ENCODE assay signal across 8 mouse cellular contexts in the genomic region with DNA sequence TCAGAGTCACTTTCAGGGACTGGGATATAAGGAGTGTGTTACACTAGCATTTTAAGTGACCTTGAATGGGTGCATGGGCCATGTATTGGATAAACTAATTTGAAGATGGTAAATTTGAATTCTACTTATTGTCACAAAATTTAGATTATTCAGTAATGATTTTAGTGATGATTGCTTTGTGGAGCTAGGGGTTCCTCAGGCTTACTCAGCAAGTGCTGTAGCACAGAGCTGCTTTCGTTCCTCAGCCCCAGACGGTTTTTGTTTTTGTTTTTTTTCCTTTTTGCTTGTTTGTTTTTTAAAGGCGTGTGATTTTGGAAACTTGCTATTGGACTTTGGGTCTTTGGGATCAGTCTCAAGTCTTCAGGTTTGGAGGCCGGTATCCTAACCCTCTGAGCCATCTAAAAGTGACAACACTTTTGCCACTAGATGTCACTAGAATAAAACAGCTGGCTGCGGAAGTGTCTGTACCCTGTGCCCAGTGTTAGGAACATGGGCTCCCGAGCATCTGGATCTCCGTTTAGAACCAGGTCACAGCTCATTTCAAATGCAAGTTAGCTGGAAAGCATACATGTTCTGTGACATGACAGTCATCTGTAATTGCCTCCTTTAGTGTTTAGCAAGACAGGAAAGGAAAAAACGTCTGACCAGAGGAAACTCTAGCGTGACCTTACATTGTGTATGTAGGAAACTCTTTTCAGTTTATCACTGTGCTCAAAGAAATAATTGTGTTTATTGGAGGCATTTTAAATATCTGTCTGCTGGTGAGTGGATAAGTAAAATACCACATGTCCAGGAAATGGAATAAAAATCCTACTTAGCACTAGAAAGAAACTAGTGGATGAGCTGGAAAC. TPM values are rescaled to one million over a fixed set of nuclear protein-coding genes. Genes with fewer than 3 reads are reported as not detected.
DNase-seq lines count a peak whose midpoint lies in the region; ATAC-seq and TF ChIP-seq lines count a peak whose summit lies in the region.

No protein-coding gene starts in this region.

- peak; percentile 87 for ATAC-seq in common myeloid progenitor, adult 5-6 weeks (replicated peaks; ENCODE audit: low read depth, poor library complexity, severe bottlenecking)
- ATAC-seq in inflammation-experienced regulatory T-cells, adult 6 months: peak; percentile 95

- H3K4me1 ChIP-seq in small intestine, adult 2 months (ENCODE audit: control insufficient read depth, insufficient read depth, insufficient read length, low read length): peaks cover 11% of the 10 kb centered on the region; the same call in 1 of the 2 replicates

- WGBS in small intestine, adult 2 months: 15% methylated on average over 9 of the region's 9 CpGs

- H3K27ac ChIP-seq in small intestine, adult 2 months (ENCODE audit: insufficient read depth, low read depth, low read length): no peak overlapping the region

- intact Hi-C loops in gastrocnemius, postnatal 14 days (cut with DNase I; ENCODE audit: low total_unique reads): loop anchor here (10.0 kb wide), 1 partner anchor 285 kb away; no protein-coding TSS in a partner anchor
- intact Hi-C loops in left cerebral cortex, postnatal 36 days (cut with DNase I): loop anchor here (2.0 kb wide), 2 partner anchors 135 to 203 kb away; no protein-coding TSS in a partner anchor

- TF ChIP-seq POLR2A in small intestine, adult 2 months (IDR thresholded peaks at IDR 0.05; ENCODE audit: low read depth, low read length): no peak

- no peaks in the 10 kb centered on the region for H3K36me3 ChIP-seq in small intestine, adult 2 months (ENCODE audit: control insufficient read depth, insufficient read depth, low read length)

- no peaks in the 10 kb centered on the region for H3K27me3 ChIP-seq in small intestine, adult 2 months (ENCODE audit: control insufficient read depth, insufficient read depth, low read length)

- H3K4me3 ChIP-seq in small intestine, adult 2 months (ENCODE audit: low read depth, low read length): no peak overlapping the region

- peak; percentile 69; the same call in 1 of the 2 replicates for TF ChIP-seq CTCF in small intestine, adult 2 months (IDR thresholded peaks at IDR 0.05; ENCODE audit: extremely low read depth, insufficient read length, insufficient replicate concordance, low read depth, low read length)

- DNase-seq in 3134 (ENCODE audit: extremely low read depth, insufficient read length, low spot score): peak; percentile 22
- peak; percentile 55 for DNase-seq in R1 (ENCODE audit: low read depth, low spot score)
- DNase-seq in gastrocnemius, postnatal 14 days: peak; percentile 42
- peak; percentile 24 to 36 for DNase-seq in left cerebral cortex, postnatal 36 days (ENCODE audit: low spot score in 2 of 2)
- DNase-seq in mesoderm, embryonic 11.5 days (ENCODE audit: low read depth, low spot score): peak; percentile 64

RNA-seq across cellular contexts. Expression of a gene that starts 20.0 kb away (rescaled TPM):
- 12.4 and 13.4 TPM in 2 replicates for total RNA-seq in common myeloid progenitor, adult 5-6 weeks (2017)
- total RNA-seq in gastrocnemius, postnatal 14 days (2021): 10 to 100 TPM; 11.0 to 12.0 TPM
- 10 to 100 TPM; 11.7 to 19.3 (median 12.6) TPM for polyA plus RNA-seq in inflammation-experienced regulatory T-cells, adult 6 months (2017; shearing (Covaris generic))
- 10 to 100 TPM; 33.4 to 42.4 TPM for total RNA-seq in left cerebral cortex, postnatal 36 days (2021)
- 7.8 and 12.5 TPM in 2 replicates for polyA plus RNA-seq in small intestine, adult 2 months (2012; rRNA removed)

RNA-seq across cellular contexts. Expression of a gene that starts 27.0 kb away (rescaled TPM):
- 4.8 and 6.1 TPM in 2 replicates for total RNA-seq in common myeloid progenitor, adult 5-6 weeks (2017)
- 1 to 10 TPM; 2.8 to 3.4 TPM for total RNA-seq in gastrocnemius, postnatal 14 days (2021)
- polyA plus RNA-seq in inflammation-experienced regulatory T-cells, adult 6 months (2017; shearing (Covaris generic)): 10 to 100 TPM in 2 of 3 experiments, 1 to 10 TPM in 1; 5.9 to 12.1 (median 10.6) TPM
- total RNA-seq in left cerebral cortex, postnatal 36 days (2021): 10 to 100 TPM in 1 of 2 experiments, 1 to 10 TPM in 1; 9.9 to 14.0 TPM
- 6.9 and 7.7 TPM in 2 replicates for polyA plus RNA-seq in small intestine, adult 2 months (2012; rRNA removed)
